Mouse (Mus musculus) olfactory bulb, adult 2 months (tissue): ENCODE data around the gene Dusp22.

Source experiments
- CTCF ChIP-seq: fragments of 200-500 bp; IDR thresholded peaks from 2 replicates; pipeline ENCODE4 v1.5.1; 2012; ENCODE audit warnings: low read depth, mild to moderate bottlenecking, low read length, moderate library complexity; ENCODE audit not compliant: insufficient read depth
- POLR2A ChIP-seq: fragments of 200-500 bp; IDR thresholded peaks from 2 replicates; pipeline ENCODE4 v1.6.1; 2012; ENCODE audit warnings: mild to moderate bottlenecking, low read depth, low read length, moderate library complexity; ENCODE audit not compliant: insufficient read depth

DNA sequence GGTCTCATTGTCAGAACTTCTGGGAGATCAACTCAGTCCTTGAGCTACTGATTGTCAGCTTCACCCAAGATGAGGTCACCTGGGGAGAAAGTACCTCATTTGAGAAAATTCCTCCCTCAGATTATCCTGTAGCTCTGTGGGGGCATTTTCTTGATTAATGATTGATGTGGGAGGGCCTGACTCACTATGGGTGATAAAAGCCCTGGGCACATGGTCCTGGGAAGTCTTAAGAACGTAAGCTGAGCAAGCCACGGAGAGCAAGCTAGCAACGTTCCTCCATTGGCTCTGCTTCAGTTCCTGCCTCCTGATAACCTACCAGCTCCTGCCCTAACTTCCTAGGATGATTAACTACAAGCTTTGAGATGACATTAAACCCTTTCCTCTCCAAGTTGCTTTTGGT lies 53.8 kb downstream of the Dusp22 start:
- TF ChIP-seq POLR2A (no peak), CTCF (no peak)
